Mouse (Mus musculus): Measurements from ENCODE around the gene Tmtc2. TPM values are rescaled to one million over a fixed set of nuclear protein-coding genes. Genes with fewer than 3 reads are reported as not detected.
"Not testable (repeated sequence)": the region's sequence is repeated elsewhere in the genome, so short reads cannot be mapped to it uniquely, and the experiment has no call there.

The Tmtc2 gene
- polyA plus RNA-seq, 1 experiment = 1.4 TPM

DNA sequence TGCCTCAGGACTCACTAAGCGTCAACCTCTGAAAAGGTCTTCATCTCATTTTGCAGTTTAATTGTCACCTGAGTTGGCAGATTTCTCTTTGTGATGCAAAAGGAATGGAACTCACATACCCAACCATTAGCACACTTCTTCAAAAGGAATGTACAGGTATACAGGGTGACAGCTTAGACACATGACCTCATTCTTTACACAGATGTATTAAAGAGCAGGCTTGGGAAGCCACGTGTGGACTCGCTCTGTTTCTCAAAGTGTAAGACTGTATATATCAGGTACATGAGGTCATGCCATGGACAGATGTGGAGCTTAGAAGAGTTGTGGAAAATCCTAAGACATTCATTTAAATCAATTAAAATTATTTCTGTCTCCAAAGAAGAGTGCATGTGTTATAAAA, 286.7 kb downstream of the Tmtc2 start:
- no peak overlapping the region for H3K27ac ChIP-seq (ENCODE audit: control insufficient read depth, insufficient read depth, low read length)
- WGBS = 97% methylated on average over 3 of the region's 3 CpGs
- no peak for TF ChIP-seq POLR2A (IDR thresholded peaks at IDR 0.05; ENCODE audit: control insufficient read depth, extremely low read depth, insufficient read depth, low read length, poor library complexity)
- TF ChIP-seq CTCF (IDR thresholded peaks at IDR 0.05; ENCODE audit: borderline replicate concordance, control insufficient read depth, extremely low read depth, insufficient read depth, low read length, poor library complexity) = no peak

DNA sequence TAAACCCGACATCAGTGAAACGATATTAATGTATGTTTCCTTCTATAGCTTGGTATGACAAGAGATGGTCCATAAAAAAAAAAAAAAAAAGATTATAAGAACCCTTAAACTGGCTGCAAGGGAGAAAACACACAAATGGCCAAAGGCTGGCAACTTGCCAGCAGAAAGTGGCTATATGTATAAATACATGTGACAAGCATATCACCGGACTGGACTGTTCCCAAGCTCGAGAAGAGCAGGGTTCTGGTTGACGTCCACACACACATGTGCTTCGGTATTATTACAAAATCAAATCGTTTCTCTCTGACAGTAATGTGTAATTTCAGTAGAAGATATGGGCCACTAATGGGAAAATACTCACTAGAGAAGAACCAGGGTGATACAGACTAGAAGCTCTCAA, 287.2 kb downstream of the Tmtc2 start:
- WGBS = 89% methylated on average over 7 of the region's 7 CpGs
- Histone ChIP-seq H3K27ac (ENCODE audit: control insufficient read depth, insufficient read depth, low read length) (no peak overlapping the region), H3K4me3 (ENCODE audit: control insufficient read depth, insufficient read depth, low read length) (no peak overlapping the region), H3K4me1 (replicated peaks; ENCODE audit: control insufficient read depth, insufficient read depth, low read length) (no peaks in the 10 kb centered on the region), H3K36me3 (ENCODE audit: control insufficient read depth, insufficient read depth, low read length) (no peaks in the 10 kb centered on the region), H3K27me3 (ENCODE audit: control insufficient read depth, insufficient read depth, low read length) (no peaks in the 10 kb centered on the region)
- TF ChIP-seq CTCF (IDR thresholded peaks at IDR 0.05; ENCODE audit: borderline replicate concordance, control insufficient read depth, extremely low read depth, insufficient read depth, low read length, poor library complexity) (no peak), POLR2A (IDR thresholded peaks at IDR 0.05; ENCODE audit: control insufficient read depth, extremely low read depth, insufficient read depth, low read length, poor library complexity) (no peak)
- DNase-seq = no peak

More for the DNA sequence above, 286.7 kb downstream of the Tmtc2 start:
- H3K4me3 ChIP-seq (ENCODE audit: control insufficient read depth, insufficient read depth, low read length) = no peak overlapping the region
- DNase-seq = no peak
- no peaks in the 10 kb centered on the region for H3K4me1 ChIP-seq (replicated peaks; ENCODE audit: control insufficient read depth, insufficient read depth, low read length)
- no peaks in the 10 kb centered on the region for H3K27me3 ChIP-seq (ENCODE audit: control insufficient read depth, insufficient read depth, low read length)
- no peaks in the 10 kb centered on the region for H3K36me3 ChIP-seq (ENCODE audit: control insufficient read depth, insufficient read depth, low read length)

DNA sequence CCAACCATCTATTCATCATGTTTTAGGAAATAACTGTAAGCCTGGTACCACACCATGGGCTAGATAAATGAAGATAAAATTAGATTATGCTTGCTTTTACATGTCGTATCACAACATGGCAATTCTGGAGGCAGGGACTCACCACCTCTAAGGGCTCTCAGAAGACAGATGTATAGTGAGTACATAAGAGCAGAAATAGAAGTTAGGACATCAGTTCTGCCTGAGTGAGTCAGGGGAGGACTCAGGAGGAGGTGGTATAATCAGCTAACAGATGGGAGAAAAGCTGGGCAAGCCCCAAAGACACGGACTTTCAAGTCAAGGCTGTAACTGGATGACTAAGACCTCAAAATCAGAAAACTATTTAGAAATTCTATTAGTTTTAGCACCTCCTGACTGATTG, 288.0 kb downstream of the Tmtc2 start:
- no peaks in the 10 kb centered on the region for H3K4me1 ChIP-seq (replicated peaks; ENCODE audit: control insufficient read depth, insufficient read depth, low read length)
- no peaks in the 10 kb centered on the region for H3K36me3 ChIP-seq (ENCODE audit: control insufficient read depth, insufficient read depth, low read length)
- H3K27me3 ChIP-seq (ENCODE audit: control insufficient read depth, insufficient read depth, low read length) = no peaks in the 10 kb centered on the region
- DNase-seq = no peak
- 91% methylated on average over 2 of the region's 2 CpGs for WGBS
- TF ChIP-seq CTCF (IDR thresholded peaks at IDR 0.05; ENCODE audit: borderline replicate concordance, control insufficient read depth, extremely low read depth, insufficient read depth, low read length, poor library complexity) (no peak), POLR2A (IDR thresholded peaks at IDR 0.05; ENCODE audit: control insufficient read depth, extremely low read depth, insufficient read depth, low read length, poor library complexity) (no peak)
- H3K4me3 ChIP-seq (ENCODE audit: control insufficient read depth, insufficient read depth, low read length) = no peak overlapping the region
- H3K27ac ChIP-seq (ENCODE audit: control insufficient read depth, insufficient read depth, low read length) = no peak overlapping the region

DNA sequence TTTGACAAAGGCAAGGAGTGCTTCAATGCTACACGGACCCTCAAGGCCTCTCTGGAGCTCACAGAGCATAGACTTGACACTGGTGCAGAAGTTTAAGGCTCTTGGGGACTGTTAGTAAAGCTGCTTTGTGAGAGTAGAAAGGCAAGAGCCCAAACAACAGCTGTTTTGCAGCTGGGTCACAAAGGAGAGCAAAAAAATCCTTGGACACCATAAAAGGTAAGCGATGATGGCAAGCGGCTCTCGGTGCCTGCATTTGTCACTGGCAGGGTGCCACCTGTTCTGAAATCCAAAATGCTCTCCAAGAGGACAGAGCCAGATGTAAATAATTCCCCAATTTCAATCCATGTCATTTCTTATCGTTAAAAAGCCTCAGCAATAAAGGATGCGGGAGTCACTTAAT, 290.1 kb downstream of the Tmtc2 start:
- DNase-seq = no peak
- no peak for TF ChIP-seq POLR2A (IDR thresholded peaks at IDR 0.05; ENCODE audit: control insufficient read depth, extremely low read depth, insufficient read depth, low read length, poor library complexity)
- no peak for TF ChIP-seq CTCF (IDR thresholded peaks at IDR 0.05; ENCODE audit: borderline replicate concordance, control insufficient read depth, extremely low read depth, insufficient read depth, low read length, poor library complexity)
- Histone ChIP-seq H3K27ac (ENCODE audit: control insufficient read depth, insufficient read depth, low read length) (no peak overlapping the region), H3K36me3 (ENCODE audit: control insufficient read depth, insufficient read depth, low read length) (no peaks in the 10 kb centered on the region), H3K4me1 (replicated peaks; ENCODE audit: control insufficient read depth, insufficient read depth, low read length) (no peaks in the 10 kb centered on the region), H3K4me3 (ENCODE audit: control insufficient read depth, insufficient read depth, low read length) (no peak overlapping the region), H3K27me3 (ENCODE audit: control insufficient read depth, insufficient read depth, low read length) (no peaks in the 10 kb centered on the region)
- 90% methylated on average over 6 of the region's 6 CpGs for WGBS

DNA sequence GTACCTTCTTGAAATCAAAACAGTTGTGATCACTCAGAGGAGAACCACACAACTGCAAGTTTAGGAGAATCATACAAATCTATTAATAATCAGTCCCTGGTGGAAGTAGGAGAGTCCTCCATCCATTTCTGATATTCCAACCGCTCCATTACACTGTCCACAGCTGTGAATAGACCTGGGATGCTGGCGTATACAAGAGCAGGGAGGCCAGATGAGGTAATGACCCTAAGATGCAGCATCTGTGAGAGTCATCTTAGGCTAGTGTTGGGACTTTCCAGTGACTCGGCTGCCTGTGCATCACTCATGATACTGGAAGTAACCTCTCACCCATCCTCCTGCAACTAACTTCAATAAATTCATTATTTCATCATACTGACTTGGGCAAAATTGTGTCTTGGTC, 293.3 kb downstream of the Tmtc2 start:
- no peak for TF ChIP-seq CTCF (IDR thresholded peaks at IDR 0.05; ENCODE audit: borderline replicate concordance, control insufficient read depth, extremely low read depth, insufficient read depth, low read length, poor library complexity)
- TF ChIP-seq POLR2A (IDR thresholded peaks at IDR 0.05; ENCODE audit: control insufficient read depth, extremely low read depth, insufficient read depth, low read length, poor library complexity) = no peak

DNA sequence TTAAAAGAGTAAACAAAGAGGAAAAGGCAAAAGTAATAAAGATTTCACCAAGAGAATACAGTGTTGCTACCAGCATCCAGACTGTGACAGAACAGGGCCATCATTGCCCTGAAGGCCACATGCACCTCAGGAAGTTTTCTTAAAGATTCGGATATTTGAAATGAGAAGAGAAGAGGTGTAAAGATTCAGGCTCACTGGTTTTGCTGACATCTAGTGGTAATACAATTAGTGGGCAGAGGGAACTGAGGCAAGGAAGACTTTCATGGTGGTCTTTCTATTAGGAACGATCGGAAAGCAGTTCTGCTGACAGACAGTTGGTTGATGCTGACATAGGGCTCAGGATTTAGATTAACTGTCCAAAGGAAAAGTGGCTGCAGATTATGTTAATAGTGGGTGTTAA, 314.2 kb downstream of the Tmtc2 start:
- H3K27me3 ChIP-seq (ENCODE audit: control insufficient read depth, insufficient read depth, low read length) = no peaks in the 10 kb centered on the region
- no peak overlapping the region for H3K27ac ChIP-seq (ENCODE audit: control insufficient read depth, insufficient read depth, low read length)
- no peaks in the 10 kb centered on the region for H3K36me3 ChIP-seq (ENCODE audit: control insufficient read depth, insufficient read depth, low read length)
- TF ChIP-seq CTCF (IDR thresholded peaks at IDR 0.05; ENCODE audit: borderline replicate concordance, control insufficient read depth, extremely low read depth, insufficient read depth, low read length, poor library complexity) (no peak), POLR2A (IDR thresholded peaks at IDR 0.05; ENCODE audit: control insufficient read depth, extremely low read depth, insufficient read depth, low read length, poor library complexity) (no peak)
- 77% methylated on average over 3 of the region's 3 CpGs for WGBS
- no peak overlapping the region for H3K4me3 ChIP-seq (ENCODE audit: control insufficient read depth, insufficient read depth, low read length)
- DNase-seq = no peak
- H3K4me1 ChIP-seq (replicated peaks; ENCODE audit: control insufficient read depth, insufficient read depth, low read length) = no peaks in the 10 kb centered on the region

More for the DNA sequence above, 293.3 kb downstream of the Tmtc2 start:
- WGBS = 89% methylated on average over 3 of the region's 3 CpGs
- DNase-seq = no peak
- H3K36me3 ChIP-seq (ENCODE audit: control insufficient read depth, insufficient read depth, low read length) = no peaks in the 10 kb centered on the region
- H3K4me1 ChIP-seq (replicated peaks; ENCODE audit: control insufficient read depth, insufficient read depth, low read length) = no peaks in the 10 kb centered on the region
- no peak overlapping the region for H3K27ac ChIP-seq (ENCODE audit: control insufficient read depth, insufficient read depth, low read length)
- H3K27me3 ChIP-seq (ENCODE audit: control insufficient read depth, insufficient read depth, low read length) = no peaks in the 10 kb centered on the region
- no peak overlapping the region for H3K4me3 ChIP-seq (ENCODE audit: control insufficient read depth, insufficient read depth, low read length)

DNA sequence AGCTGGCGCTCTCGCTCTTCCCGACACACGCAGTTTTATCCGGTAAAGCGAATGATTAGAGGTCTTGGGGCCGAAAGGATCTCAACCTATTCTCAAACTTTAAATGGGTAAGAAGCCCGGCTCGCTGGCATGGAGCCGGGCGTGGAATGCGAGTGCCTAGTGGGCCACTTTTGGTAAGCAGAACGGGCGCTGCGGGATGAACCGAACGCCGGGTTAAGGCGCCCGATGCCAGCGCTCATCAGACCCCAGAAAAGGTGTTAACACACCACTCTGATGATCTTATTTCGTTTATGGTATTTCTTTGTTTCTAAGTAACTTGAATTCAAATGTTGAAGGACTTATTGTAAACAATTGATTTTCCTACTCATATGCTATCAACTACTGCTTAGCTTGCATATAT, 336.0 kb downstream of the Tmtc2 start:
- WGBS = 88% methylated on average over 22 of the region's 22 CpGs
- H3K27ac ChIP-seq (ENCODE audit: control insufficient read depth, insufficient read depth, low read length); H3K36me3 ChIP-seq (ENCODE audit: control insufficient read depth, insufficient read depth, low read length); H3K27me3 ChIP-seq (ENCODE audit: control insufficient read depth, insufficient read depth, low read length); H3K4me3 ChIP-seq (ENCODE audit: control insufficient read depth, insufficient read depth, low read length); H3K4me1 ChIP-seq (replicated peaks; ENCODE audit: control insufficient read depth, insufficient read depth, low read length): not testable (repeated sequence)
- DNase-seq = peak; percentile 20
